Mouse (Mus musculus) layer of hippocampus, adult 18-20 months (tissue): ENCODE results near the gene Plin4. TPM values are rescaled to one million over a fixed set of nuclear protein-coding genes. Genes with fewer than 3 reads are reported as not detected.
A peak's percentile ranks its signal among the peaks of the same experiment; 100 is the strongest.
"Not testable (repeated sequence)": the region's sequence is repeated elsewhere in the genome, so short reads cannot be mapped to it uniquely, and the experiment has no call there.

ENCODE experiments used
- DNase-seq, 2 experiments: peaks; one replicate each; pipeline ENCODE4 v3.0.0; 2022; ENCODE audit warnings: low spot score in 2 of 2
- total RNA-seq, 2 experiments: library from RNA; stranded (reverse); gene quantifications; 2 replicates each; pipeline ENCODE4 v1.2.3; 2021

Plin4 gene
- total RNA-seq, 2 experiments from 2014 or later, result 16.3 to 16.9 TPM

DNA sequence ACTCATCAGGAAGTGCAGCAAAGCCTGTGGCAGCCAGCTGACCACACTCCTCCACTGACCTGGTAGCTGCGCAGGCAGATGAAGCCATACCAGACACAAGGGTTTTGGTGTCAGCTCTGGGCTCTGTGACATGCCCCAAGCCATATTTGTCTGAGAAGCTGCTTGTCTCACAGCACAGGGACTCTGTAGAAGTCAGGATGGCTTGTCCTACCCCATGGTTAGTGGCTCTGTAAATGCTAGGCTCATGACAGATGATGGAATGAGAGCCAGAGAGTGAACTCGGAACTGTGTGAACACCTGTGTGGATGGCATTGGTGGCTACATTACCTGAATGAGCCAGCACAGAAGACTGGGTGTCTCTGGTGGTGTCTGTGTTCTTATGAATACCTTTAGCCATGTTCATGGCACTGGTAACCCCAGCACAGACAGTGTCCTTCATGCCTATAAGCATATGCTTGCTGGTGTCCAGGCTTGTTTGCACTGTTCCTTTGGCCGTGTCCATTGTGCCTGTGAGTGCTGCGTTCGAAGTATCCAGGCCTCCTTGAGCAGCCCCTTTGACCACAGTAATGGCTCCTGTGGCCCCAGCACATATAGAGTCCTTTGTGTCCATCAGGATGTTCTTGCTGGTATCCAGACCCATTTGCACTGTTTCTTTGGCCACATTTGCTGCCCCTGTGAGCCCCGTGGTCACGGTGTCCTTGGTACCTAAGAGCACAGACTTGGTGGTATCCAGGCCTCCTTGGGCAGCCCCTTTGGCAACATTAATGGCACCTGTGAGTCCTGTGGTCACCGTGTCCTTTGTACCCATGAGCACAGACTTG lies 5.9 kb downstream of the Plin4 start:
- no peak for DNase-seq

DNA sequence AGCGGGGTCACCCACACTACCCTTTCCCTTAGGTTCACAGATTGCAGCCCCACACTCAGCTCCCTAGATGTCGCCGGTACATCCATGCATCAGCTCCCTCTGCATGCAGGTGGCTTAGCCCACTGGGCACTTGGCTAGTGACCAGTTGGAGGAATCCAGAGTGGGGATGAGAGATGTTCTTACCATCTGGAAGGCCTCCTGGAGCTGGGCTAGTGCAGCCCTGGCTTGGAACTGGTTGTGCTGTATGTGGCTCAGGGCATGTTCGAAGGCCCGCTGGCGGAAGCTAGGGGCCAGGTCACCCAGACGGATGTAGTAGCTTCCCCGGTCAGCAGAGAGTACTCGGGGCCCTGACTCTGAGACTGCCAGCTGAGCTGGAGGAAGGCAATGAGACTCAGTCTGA lies 6.7 kb downstream of the Plin4 start:
- no peak for DNase-seq

DNA sequence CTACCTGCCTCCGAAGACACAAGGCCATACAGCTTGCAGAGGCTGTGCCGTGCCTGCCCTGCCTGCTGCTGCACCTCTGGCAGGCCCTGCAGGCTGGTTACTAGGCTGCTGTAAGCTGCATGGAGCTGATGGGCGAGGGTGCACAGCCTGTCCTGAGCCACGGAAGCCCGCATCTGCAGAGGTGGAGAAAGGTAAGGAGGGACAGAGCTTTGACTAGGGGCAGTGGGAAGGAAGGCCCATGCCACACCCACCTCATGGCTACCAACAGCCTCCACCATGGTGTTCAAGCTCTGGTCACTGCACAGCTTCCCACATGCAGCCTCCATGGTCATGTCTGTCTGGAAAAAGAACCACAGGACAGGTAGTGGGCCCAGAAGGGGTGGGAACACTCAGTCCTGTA lies 7.4 kb downstream of the Plin4 start:
- no peak for DNase-seq

DNA sequence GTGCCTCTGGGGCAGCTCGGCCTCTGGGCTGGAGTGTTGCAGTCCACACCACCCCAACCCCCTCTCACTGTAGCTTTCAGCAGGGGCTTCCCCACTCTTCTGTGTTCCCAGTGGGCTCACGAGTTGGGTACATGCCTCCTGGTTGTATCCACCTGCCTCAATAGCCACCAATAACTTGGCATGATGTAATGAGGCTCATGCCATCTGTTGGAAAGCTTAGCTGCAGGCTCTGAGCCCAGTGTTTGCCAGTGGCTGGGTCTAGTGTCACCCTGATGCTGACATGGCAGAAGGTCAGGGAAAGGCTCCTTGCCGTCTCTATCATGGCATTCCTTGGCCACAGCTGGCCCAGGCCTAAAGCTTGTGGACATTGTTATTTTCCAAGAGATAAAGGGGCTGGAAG lies 8.8 kb downstream of the Plin4 start:
- DNase-seq, result no peak

DNA sequence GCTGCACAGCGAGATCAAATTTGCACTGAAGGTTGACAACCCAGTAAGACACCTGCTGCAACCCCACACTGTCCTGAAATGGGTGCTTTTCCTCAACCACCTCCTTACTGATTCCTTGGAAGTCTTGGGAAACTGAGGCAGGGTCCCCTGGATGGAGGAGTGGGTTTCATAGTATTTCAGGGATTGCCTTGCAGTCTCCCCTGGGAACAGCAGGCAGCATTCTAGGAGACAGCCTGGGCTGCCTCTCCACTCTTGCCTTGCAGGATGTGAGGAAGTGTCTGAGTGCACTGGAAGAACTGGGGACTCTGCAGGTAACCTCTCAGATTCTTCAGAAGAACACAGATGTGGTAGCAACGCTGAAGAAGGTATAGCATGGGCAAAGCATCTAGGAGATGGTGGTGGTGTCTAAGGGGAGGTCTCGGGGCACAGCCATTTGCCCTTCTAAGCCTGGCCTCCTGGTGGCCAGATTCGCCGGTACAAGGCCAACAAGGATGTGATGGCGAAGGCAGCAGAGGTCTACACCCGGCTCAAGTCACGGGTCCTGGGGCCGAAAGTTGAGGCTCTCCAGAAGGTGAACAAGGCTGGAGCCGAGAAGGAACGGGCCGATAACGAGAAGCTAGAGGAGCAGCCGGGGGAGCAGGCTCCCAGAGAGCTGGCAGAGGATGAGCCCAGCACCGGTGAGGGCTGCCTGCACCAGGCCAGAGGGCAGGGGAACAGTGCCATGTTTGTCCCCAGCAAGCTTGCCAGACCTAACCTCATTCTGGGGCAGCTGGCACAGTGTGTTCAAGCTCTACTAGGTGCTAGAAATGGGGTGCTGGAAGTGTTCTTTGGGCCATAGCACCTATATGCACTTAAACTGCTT lies 10.7 kb downstream of the Plin4 start:
- no peak for DNase-seq

DNA sequence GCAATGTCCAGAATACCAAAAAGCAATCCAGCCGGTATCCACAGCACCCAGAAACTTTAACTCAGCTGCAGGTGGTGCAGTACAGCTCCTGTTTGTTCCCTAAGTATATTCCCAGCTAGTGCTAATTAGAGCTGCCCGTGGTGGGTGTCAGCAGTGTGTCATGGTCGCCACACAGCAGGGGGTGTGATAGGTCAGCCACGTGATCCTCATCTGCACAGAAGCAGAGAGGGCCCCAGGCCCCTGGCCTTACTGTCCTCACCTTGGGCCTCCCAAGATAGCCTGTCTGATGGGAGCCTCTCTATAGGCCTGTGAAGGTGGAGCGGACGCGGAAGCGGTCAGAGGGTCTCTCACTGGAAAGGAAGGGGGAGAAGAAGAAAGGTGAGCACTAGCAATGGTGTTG lies 11.4 kb downstream of the Plin4 start:
- DNase-seq, result no peak

DNA sequence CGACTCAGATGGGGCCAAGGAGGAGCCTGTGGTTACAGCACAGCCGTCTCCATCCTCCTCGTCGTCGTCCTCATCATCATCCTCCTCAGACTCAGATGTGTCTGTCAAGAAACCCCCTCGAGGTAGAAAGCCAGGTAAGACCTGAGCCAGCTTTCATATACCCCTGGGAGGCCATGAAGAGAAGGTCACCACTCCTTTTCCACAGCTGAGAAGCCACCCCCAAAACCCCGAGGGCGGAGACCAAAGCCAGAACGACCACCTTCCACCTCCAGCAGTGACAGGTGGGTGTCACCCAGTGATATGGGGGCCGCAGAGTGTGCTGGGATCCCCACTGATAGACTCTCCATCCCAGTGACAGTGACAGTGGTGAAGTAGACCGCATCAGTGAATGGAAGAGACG lies 12.7 kb downstream of the Plin4 start:
- DNase-seq, result no peak

DNA sequence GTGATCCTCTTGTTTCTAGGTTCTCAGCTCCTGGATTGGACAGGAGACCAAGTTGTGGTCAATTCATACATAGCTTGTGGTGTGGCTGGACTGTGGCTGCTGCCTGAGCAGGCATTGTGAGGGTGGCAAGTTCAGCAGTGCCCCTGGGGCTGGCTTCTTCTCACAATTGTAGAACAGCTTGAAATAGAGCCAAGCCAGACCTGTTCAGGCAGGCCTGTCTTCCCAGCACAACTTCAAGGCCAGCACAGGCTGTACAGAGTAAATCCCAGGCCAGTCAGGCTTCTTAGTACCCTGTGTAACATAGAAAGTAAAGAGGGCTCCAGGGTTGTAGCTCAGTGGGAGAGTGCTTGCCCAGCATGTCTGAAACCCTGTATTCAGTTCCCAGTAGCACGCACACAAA lies 16.8 kb downstream of the Plin4 start:
- DNase-seq, result no peak

DNA sequence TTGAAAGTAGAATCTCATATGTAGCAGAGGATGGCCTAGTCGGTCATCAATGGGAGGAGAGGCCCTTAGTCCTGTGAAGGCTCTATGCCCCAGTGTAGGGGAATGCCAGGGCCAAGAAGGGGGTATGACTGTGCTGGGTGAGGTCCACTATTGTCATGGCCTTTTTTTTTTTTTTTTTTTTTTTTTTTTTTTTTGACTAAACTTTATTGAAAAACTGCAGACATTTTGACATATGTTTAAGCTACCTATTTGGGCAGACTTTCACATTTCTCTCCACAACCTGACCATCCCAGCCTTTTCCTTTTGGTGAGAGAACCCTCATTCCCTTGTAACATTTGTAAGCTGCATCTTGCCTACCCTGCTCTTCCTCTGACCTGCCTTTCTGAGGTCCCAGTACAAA lies 17.3 kb downstream of the Plin4 start:
- no peak for DNase-seq

DNA sequence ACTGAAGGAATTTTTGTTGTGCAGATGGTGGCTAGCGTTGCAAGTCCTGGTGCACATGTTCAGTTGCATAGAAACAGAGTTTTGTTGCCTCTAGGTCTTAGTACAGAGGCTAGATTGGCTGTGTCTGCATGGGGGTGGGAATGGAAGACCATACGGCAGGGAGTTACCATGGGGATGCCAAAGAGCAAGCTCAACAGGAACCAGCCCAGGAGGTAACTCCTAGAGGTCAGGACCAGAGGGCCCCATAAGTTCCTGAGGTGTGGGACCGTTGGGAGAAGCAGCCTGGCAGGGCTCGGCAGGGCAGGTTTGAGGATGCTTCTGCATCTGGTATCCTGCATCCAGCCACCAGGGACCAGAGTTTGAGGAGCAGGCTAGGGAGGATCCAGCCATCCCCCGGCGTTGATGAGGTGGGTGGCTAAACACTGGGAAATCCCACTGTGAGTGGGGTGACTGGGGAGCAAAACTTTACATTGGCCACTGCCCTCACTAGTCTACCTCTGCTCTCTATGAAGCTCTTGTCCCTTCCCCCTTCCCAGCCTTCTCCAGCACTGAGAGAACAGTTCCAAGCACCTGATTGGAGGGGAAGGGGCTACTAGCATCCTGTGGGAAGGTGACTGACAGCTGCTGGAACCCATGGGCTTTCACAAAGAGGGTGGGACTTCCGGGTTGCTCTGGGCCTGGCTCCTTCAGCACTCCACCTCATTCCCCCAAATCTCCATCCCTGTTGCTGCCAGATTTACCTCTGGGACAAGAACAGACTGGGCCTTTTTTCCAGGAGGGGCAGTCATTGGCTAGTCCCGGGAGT lies 28.6 kb downstream of the Plin4 start:
- DNase-seq, result peak; percentile 45 to 47

DNA sequence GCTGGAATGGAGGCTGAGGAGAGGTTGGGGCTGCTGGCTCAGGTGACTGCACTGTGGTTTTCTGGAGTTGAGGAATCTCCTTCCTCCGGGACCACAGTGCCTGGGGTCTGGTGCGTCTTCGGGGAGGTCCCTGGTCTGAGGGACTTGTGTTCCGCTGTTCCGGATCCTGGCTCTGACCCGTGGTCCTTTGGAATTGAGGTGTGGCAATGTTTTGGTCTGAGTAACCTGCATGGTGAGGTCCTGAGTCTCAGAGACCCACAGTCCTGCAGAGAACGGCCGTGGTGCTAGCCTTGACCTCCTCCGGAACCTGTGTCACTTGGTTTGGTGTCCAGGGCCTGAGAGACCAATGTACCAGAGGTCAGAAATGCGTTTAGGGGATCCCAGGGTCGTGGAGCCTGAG lies 29.7 kb downstream of the Plin4 start:
- no peak for DNase-seq

DNA sequence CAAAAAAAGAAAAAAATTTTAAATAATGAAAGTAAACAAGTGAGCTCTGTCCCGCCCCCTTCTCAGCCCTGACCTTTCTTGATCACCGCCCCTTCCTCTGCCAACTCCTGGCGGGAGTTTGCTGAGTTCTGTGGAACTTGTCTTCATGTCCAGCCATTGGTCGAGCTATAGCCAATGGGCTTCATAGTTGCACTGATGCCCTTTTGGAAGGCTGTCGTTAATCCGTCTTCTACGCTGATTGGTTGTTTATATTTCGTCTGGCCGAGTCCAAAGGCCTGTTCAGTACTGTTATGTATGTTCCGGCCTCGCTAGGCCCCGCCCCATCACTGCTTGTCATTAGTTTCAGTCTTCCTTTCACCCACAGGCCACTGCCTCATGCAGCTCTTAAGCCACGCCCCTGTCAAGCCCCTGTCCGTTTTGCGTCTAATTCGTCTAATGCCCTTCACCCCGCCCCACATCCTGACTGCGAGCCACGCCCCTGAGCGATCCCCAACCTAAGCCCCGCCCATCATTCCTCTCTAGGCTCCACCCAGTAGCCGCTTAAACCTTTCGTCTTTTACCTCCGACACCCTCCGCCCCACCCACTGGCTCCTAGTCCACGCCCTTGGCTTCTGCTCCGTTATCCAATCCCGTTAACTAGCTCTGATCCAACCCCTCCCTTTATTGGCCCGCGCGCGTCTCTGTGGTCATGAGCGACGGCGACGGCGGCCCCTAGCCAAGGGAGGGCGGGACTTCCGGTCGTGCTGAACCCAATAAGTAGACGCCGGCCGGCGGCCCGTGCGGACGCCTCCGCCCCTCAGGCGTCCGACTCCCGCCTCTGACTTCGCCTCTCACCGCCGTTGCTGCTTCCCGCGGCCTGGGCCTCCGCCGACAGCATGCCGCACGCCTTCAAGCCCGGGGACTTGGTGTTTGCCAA lies 30.5 kb downstream of the Plin4 start, which contains the start of gene Hdgfl2:
Hdgfl2 (plus strand) TSS at position 755 of the 916 bp plus-strand sequence.
- peak; percentile 100 for DNase-seq

DNA sequence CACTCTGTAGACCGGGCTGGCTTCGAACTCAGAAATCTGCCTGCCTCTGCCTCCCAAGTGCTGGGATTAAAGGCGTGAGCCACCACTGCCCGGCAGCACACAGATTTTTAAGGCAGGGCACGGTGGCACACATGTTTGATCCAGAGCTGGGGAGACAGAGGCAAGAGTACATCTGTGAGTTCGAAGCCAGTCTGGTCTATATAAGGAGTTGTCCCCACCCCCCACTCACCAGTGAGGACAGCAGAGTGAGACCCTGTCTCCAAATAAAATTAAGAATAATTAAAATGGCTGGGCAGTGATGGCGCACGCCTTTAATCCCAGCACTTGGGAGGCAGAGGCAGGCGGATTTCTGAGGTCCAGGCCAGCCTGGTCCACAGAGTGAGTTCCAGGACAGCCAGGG lies 31.2 kb downstream of the Plin4 start:
- not testable (repeated sequence) for DNase-seq

DNA sequence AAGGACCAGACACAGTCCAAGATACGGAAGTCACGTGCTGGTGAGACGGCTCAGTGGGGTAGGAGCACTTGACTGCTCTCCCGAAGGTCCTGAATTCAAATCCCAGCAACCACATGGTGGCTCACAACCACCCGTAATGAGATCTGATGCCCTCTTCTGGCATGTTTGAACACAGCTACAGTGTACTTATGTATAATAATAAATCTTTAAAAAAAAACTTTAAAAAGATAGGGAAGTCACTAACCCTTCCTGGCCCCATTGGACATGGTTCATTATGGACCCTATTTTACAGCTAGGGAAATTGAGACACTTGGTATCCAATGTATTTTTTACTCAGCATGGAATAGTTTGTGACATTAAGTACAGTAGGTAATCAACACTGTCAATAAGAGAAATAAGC lies 32.1 kb downstream of the Plin4 start:
- DNase-seq, result no peak

DNA sequence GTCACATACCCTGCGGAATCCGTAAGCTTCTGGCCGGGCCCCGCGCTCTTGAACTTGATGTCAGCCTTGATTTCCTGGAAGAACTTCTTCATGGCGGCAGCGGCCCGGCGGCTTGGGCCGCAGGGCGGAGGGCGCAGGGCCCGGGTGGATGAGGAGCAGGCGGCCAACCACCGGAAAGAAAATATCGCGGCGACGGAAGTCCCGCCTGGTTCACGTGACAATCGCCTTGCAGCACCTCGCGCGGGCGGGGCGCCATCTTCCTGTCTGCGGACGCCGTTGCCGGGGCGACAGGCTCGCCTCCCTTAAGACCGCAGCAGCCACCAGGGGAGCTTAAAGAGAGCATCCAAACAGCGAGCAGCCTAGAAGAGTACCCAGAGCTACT lies 34.8 kb downstream of the Plin4 start, which contains the start of gene Ubxn6:
Ubxn6 (minus strand) TSS at position 202 of the 382 bp plus-strand sequence.
- peak; percentile 95 to 98 for DNase-seq

DNA sequence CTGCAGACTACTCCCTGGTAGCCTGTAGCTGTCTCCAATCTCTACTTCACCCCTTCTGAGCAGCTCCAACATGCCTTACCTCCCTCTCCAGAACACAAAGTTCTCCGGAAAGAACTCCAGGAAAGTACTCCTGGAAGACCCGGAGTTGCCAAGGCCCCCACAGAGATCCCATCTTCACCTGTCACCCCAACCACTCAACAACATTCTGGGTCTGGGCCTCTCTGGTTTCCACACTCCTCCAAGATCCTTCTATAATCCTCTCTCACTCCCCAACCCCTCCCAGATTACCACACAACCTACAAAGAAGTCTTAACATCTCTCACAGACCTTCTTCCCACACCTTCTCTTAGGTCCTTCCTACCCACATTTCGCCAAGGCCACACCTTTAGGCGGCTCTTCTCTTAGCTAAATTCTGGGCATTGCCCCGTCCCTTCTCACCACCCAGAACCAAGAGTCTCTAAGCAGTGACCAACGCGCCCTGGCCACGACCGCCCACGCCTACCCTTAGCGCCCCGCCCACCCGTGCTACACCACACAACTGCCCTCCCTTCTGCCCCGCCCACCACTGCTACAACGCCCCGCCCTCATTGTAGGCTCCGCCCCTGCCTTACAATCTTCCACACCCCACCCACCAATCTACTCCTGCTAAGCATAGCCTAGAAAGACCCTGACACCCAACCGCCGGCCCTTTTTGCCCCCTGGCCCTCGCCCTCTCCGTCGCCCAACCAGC lies 35.3 kb downstream of the Plin4 start:
- peak; percentile 48 to 67 for DNase-seq

DNA sequence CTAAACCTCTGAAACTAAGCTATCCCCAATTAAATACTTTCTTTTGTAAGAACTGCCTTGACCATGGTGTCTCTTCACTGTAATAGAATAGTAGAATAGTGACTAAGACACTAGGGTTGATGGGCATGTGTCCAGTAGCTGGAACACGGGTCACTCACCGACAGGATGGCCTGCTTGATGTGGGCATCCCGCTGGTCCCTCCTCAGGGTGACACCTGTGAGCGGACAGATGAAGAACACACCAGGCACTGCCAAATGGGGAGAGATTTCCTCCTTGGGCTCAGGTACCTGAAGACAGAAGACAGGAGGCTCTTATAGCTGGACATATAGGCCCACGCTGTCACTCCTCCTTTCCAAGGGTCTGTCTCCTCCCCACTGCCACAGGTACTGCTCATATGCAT lies 37.4 kb downstream of the Plin4 start:
- DNase-seq, result no peak

DNA sequence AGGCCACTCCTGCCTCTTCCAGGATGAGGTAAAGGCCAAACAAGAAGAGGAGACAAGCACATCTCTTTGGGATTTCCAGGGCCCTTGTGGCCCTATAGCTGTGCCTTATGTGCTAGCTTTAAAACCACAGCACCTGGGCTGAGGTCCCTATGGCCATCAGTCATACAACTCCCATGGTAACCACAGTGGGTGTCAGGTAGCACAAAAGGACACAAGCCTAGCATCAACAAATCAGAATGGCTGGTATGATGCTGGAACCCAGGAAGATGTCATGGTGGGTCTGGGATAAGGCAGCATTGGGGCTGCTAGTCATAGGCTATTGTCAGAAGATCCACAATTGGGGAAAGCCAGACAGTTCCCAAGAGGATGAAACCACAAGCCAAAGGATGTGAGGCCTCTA lies 38.5 kb downstream of the Plin4 start:
- DNase-seq, result no peak

DNA sequence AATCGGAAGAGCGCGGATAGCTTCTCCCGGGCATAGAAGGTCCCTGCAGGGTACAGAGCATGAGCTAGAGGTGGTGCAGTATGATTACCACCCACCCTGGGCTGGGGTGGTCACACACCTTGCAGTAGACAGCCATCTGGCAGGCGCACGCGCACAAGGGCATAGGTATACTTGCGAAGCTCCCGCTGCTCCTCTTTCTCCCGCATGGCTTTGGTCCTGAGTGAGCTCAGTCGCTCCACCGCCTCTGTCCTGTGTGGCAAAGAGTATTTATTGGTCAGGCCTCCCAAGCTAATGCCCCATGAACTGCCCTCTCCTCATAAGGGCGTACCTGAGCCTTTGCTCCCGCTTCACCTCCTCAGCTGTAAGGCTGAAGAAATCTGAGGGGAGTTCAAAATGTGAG lies 40.5 kb downstream of the Plin4 start:
- DNase-seq, result no peak

DNA sequence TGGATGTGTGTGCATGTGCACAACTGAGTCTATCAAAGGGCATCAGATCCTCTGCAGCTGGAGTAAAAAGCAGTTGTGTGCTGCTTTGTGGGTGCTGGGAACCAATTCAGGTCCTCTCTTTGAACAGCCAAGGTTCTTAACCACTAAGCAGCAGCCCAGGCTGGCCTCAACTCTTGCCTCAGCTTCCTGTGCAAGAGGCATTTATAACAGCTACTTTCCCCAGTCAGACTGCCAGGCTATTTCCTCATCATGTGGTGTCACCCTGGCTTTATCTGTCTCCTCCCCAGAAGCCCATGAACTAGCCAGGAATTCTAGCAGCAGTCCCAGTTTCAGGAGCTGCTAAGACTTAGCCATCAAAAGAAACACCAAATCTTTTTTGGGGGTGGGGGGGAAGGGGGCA lies 43.2 kb downstream of the Plin4 start:
- no peak for DNase-seq
